Mouse (Mus musculus) limb, embryonic 11.5 days (tissue): ENCODE data around the gene Tars2. TPM values are rescaled to one million over a fixed set of nuclear protein-coding genes. Genes with fewer than 3 reads are reported as not detected.

ENCODE experiments used
- ATAC-seq: fragments of 200-750 bp; cut with Nextera tagmentation; 2 replicates; pipeline ENCODE4 v1.8.0; 2017; ENCODE audit warnings: low read depth; ENCODE audit not compliant: insufficient number of reproducible peaks, low FRiP score, low TSS enrichment
- DNase-seq: peaks from one replicate; pipeline ENCODE4 v3.0.0-alpha.2; 2015; ENCODE audit warnings: low spot score
- H3K27ac ChIP-seq: fragments of 300-500 bp; sonication (generic); replicated peaks from 2 replicates; pipeline ENCODE4 v1.5.1; 2014; ENCODE audit warnings: low read depth, mild to moderate bottlenecking, low read length
- H3K27me3 ChIP-seq: fragments of 300-500 bp; sonication (generic); 2 replicates; pipeline ENCODE4 v1.6.1; 2014; ENCODE audit warnings: mild to moderate bottlenecking, low read length, mixed read lengths; ENCODE audit not compliant: control insufficient read depth, insufficient read depth
- H3K36me3 ChIP-seq: fragments of 300-500 bp; sonication (generic); 2 replicates; pipeline ENCODE4 v1.6.1; 2014; ENCODE audit warnings: mild to moderate bottlenecking, low read length, moderate library complexity, mixed read lengths; ENCODE audit not compliant: control insufficient read depth, insufficient read depth
- H3K4me1 ChIP-seq: fragments of 300-500 bp; sonication (generic); 2 replicates; pipeline ENCODE4 v1.6.1; 2014; ENCODE audit warnings: low read length, mixed read lengths; ENCODE audit not compliant: control insufficient read depth, insufficient read depth
- H3K4me2 ChIP-seq: fragments of 300-500 bp; sonication (generic); 2 replicates; pipeline ENCODE4 v1.6.1; 2014; ENCODE audit warnings: low read depth, mild to moderate bottlenecking, moderate library complexity; ENCODE audit not compliant: severe bottlenecking
- H3K4me3 ChIP-seq: fragments of 300-500 bp; sonication (generic); 2 replicates; pipeline ENCODE4 v1.5.1; 2014; ENCODE audit warnings: low read depth, low read length
- H3K9ac ChIP-seq: fragments of 300-500 bp; sonication (generic); 2 replicates; pipeline ENCODE4 v1.6.1; 2014; ENCODE audit warnings: mild to moderate bottlenecking, low read length
- H3K9me3 ChIP-seq: fragments of 300-500 bp; sonication (generic); 2 replicates; pipeline ENCODE4 v1.6.1; 2016; ENCODE audit warnings: low read length; ENCODE audit not compliant: control insufficient read depth
- WGBS: fragments of 180-500 bp; shearing (Covaris S2); extraction: QIAGEN DNeasy Blood & Tissue Kit; methylation state at CpG from one replicate; pipeline ENCODE4 v1.1.7; 2014; 5-methylcytosine and 5-hydroxymethylcytosine counted together
- polyA plus RNA-seq: library from polyadenylated mRNA; unstranded; fragments of >200 nt; fragmentation: Nextera tagmentation; extraction: Ambion mirVana; gene quantifications from 2 replicates; pipeline ENCODE4 v1.2.1, GENCODE M21; 2014

The Tars2 gene
- polyA plus RNA-seq, 1 experiment from 2014 or later = 64.1 TPM

DNA sequence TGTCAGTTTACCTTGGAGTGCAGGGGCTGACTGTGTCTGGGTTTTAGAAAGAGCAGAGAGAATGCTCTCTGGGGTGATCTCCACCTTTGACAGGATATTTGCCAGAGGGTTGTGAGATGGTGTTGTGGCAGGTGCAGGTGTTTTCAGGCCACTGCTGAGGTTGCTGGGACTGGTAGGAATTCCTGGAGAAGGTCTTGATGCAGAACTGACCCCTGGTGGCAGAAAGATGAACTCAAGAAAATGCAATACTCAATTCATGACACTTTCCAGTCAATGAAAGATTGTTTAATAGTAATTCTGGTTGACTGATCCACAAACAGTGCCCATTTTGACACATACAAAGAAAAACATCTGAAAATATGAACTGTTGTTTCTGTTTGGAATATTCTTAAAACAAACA is 12.0 kb upstream of the Tars2 start:
- DNase-seq (no peak), ATAC-seq (no peak)
- Histone ChIP-seq H3K4me1 (no peaks in the 10 kb centered on the region), H3K36me3 (peaks cover 5% of the 10 kb centered on the region; the same call in 1 of the 2 replicates), H3K27ac (no peak overlapping the region), H3K9me3 (no peaks in the 10 kb centered on the region), H3K9ac (no peak overlapping the region), H3K4me2 (no peak overlapping the region), H3K4me3 (no peak overlapping the region), H3K27me3 (no peaks in the 10 kb centered on the region)

DNA sequence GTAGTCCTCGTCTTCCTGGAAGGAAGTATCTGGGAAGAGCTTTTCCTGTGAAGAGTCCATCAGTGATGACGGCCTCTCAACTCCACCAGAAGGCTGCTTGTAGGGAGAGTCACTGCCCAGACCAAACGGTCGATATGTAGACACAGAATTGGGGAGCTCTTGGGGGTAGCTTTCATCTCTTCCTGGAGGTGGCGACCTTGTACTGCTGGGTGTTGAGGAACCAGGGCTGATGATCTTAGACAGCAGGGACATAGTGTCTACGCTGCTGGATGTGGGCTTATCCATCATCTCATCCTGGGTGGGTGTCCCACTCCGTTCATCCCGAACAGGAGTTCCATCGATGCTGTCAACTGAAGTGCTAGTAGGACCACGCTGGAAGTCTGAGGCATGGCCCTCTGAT is 5.5 kb upstream of the Tars2 start:
- Histone ChIP-seq H3K9me3 (no peaks in the 10 kb centered on the region), H3K27ac (no peak overlapping the region), H3K4me2 (no peak overlapping the region), H3K9ac (no peak overlapping the region), H3K27me3 (no peaks in the 10 kb centered on the region), H3K4me3 (no peak overlapping the region), H3K36me3 (peaks cover 12% of the 10 kb centered on the region; the same call in 1 of the 2 replicates), H3K4me1 (no peaks in the 10 kb centered on the region)
- ATAC-seq (no peak), DNase-seq (no peak)
- 89% methylated on average over 10 of the region's 10 CpGs for WGBS

DNA sequence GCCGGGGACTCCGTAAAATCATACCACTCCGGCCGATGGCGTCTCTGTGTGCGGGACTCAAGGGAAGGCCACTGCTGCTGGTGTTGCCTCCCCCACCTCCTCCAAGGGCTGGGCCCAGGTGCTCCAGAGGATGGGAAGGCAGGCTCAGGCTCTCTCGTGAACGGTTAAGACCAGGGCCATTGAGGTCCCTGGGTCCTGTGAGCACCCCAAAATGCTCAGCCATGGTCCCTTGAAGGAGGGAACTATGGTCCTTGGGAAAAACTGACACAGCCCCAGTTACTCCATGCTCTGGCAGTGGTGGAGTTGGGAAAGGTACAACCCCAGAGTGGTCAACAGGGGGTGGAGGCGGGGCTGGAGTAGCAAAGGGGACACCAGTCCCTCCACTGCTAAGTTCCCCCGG is 3.8 kb upstream of the Tars2 start:
- no peaks in the 10 kb centered on the region for H3K9me3 ChIP-seq
- no peak for ATAC-seq
- H3K36me3 ChIP-seq = peaks cover 12% of the 10 kb centered on the region; the same call in 1 of the 2 replicates
- 82% methylated on average over 10 of the region's 10 CpGs for WGBS
- H3K9ac ChIP-seq = no peak overlapping the region
- DNase-seq = no peak
- H3K27me3 ChIP-seq = no peaks in the 10 kb centered on the region
- H3K4me3 ChIP-seq = no peak overlapping the region
- no peaks in the 10 kb centered on the region for H3K4me1 ChIP-seq
- no peak overlapping the region for H3K4me2 ChIP-seq
- H3K27ac ChIP-seq = no peak overlapping the region

DNA sequence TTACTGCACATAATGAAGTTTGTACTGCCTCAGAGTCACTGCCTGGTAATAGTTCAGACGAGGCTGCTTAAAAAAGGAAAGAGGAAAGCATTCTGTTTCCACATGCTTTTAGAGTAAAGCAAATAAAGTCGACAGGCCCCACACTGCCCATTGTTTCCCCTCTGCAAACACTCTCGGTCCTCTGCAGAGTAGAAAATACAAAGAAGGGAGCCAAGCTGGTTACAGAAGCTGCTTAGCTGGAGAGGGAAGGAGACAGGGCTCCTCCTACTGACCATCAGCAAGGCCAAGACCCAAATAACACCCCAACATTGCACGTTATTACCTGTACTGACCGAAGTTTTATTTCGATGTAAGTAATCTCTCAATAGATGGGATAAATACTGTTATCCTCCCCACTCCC is 3.0 kb upstream of the Tars2 start:
- H3K4me3 ChIP-seq = no peak overlapping the region
- WGBS = 77% methylated on average over 6 of the region's 6 CpGs
- no peak overlapping the region for H3K27ac ChIP-seq
- no peak overlapping the region for H3K4me2 ChIP-seq
- H3K27me3 ChIP-seq = no peaks in the 10 kb centered on the region
- no peak overlapping the region for H3K9ac ChIP-seq
- no peak for DNase-seq
- H3K9me3 ChIP-seq = no peaks in the 10 kb centered on the region
- H3K4me1 ChIP-seq = no peaks in the 10 kb centered on the region
- H3K36me3 ChIP-seq = peaks cover 12% of the 10 kb centered on the region; the same call in 1 of the 2 replicates
- ATAC-seq = no peak

DNA sequence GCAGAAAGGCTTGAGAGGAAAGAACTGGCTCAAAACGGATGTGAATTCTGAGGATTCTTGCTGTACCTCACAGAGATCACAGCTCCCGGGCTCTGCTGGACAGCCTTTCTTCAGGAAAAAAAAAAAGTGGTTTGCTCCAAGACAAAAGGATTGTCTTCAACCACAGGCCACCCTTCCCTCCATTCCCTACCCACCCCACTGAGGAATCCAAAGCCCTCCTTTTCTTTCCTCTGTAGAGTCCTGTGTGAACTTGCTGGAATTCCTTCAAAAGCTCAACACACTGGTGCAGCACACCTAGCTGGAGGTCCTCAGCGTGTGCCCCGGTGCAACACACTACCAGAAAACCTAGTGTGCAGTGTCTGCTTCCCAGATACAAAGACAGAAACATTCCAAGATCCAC is 1.8 kb upstream of the Tars2 start:
- no peak overlapping the region for H3K27ac ChIP-seq
- DNase-seq = no peak
- no peaks in the 10 kb centered on the region for H3K9me3 ChIP-seq
- no peak for ATAC-seq
- H3K9ac ChIP-seq = no peak overlapping the region; the same call in 1 of the 2 replicates
- H3K27me3 ChIP-seq = no peaks in the 10 kb centered on the region
- no peak overlapping the region for H3K4me2 ChIP-seq
- no peaks in the 10 kb centered on the region for H3K4me1 ChIP-seq
- H3K36me3 ChIP-seq = peaks cover 12% of the 10 kb centered on the region; the same call in 1 of the 2 replicates
- H3K4me3 ChIP-seq = no peak overlapping the region
- WGBS = 91% methylated on average over 4 of the region's 4 CpGs

DNA sequence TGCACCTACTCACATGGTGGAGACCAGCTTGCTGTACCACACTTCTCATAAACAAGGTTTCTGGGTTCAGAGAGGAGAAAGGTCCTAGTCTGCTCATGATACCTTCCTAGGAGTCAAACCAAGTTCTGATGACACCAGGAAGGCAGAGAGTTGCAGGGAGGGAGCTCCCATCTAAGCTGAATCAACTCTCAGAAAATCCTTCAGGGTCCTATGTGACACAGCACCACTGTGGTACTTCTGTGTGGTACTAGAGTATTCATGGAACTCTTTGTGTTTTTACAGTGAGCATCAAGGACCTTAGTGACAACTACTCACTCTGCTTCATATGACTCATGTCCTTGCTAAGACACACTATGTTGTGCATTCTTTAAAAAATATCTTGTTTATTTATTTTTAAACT is 650 bp upstream of the Tars2 start:
- Histone ChIP-seq H3K4me3 (no peak overlapping the region), H3K27ac (no peak overlapping the region), H3K9me3 (no peaks in the 10 kb centered on the region), H3K9ac (no peak overlapping the region), H3K27me3 (no peaks in the 10 kb centered on the region), H3K4me2 (no peak overlapping the region), H3K4me1 (no peaks in the 10 kb centered on the region), H3K36me3 (peaks cover 10% of the 10 kb centered on the region; the same call in 1 of the 2 replicates)
- ATAC-seq (no peak), DNase-seq (no peak)

DNA sequence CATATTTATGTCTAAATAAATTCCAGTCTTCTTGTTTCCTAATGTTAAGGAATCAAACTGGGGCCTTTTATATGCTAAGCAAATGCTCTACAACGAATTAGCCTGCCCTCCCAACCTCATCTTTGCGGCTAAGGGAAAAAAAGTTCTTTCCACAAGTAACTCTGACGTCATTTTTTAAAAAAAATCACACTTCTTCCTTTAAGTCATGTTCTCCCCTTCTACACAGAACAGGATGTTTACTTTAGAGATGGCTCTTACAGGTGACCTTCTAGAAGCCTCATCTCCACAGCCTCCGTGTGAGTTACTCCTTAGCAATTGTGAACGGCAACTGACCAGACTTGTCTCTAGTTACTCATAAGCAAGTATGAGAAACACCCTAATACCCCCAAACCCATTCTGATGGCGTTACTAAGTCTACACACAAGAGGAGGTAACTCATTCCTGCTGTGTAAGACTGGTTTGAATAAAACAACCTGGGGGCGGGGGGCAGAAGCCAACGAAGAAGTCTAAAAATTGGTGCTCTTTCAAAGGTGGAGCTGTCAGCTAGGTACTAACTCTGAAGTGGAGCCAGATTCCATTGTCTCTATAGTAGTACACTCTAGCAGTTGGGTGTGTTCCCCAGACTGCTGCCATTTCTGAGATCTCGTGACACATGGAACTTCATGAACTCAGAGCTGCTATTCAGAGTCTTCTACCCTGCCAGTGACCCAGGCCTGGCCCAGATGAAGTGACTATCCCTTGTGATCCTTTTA is 1.4 kb downstream of the Tars2 start:
- ATAC-seq = no peak
- 55% methylated on average over 9 of the region's 9 CpGs for WGBS

DNA sequence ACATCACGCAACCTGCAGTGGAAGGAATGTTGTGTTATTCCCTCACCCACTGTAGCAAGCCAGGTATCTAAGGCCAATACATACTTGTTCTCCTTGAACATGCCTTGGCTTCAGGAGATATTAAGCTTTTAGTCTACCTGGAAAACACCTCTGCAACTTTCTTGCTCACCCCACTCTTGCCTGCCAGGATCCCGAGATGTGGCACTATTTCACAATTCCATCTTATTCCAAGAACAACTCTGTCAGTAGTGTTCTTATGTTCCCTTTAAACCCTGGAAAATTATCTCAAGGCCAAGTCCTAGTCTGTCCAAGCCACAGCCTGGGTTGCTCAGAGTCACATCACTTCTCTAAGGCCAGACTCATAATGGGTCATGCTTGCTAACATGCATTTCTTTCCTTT is 3.2 kb downstream of the Tars2 start:
- H3K36me3 ChIP-seq = peaks cover 5% of the 10 kb centered on the region; the same call in 1 of the 2 replicates
- DNase-seq (no peak), ATAC-seq (no peak)
- no peak overlapping the region for H3K4me2 ChIP-seq
- no peaks in the 10 kb centered on the region for H3K27me3 ChIP-seq
- no peaks in the 10 kb centered on the region for H3K4me1 ChIP-seq
- WGBS = 90% methylated on average over 2 of the region's 2 CpGs
- H3K27ac ChIP-seq = no peak overlapping the region
- no peak overlapping the region for H3K4me3 ChIP-seq
- H3K9ac ChIP-seq = no peak overlapping the region
- no peaks in the 10 kb centered on the region for H3K9me3 ChIP-seq

More for the DNA sequence above, 1.4 kb downstream of the Tars2 start:
- Histone ChIP-seq H3K4me2 (no peak overlapping the region), H3K9ac (no peak overlapping the region), H3K27ac (no peak overlapping the region), H3K9me3 (no peaks in the 10 kb centered on the region), H3K36me3 (no peaks in the 10 kb centered on the region), H3K4me3 (no peak overlapping the region), H3K27me3 (no peaks in the 10 kb centered on the region), H3K4me1 (no peaks in the 10 kb centered on the region)
- DNase-seq = no peak
